Mouse (Mus musculus): ENCODE measurements around the gene Arhgef28.
"Not testable (repeated sequence)": the region's sequence is repeated elsewhere in the genome, so short reads cannot be mapped to it uniquely, and the experiment has no call there.

Gene Arhgef28

DNA sequence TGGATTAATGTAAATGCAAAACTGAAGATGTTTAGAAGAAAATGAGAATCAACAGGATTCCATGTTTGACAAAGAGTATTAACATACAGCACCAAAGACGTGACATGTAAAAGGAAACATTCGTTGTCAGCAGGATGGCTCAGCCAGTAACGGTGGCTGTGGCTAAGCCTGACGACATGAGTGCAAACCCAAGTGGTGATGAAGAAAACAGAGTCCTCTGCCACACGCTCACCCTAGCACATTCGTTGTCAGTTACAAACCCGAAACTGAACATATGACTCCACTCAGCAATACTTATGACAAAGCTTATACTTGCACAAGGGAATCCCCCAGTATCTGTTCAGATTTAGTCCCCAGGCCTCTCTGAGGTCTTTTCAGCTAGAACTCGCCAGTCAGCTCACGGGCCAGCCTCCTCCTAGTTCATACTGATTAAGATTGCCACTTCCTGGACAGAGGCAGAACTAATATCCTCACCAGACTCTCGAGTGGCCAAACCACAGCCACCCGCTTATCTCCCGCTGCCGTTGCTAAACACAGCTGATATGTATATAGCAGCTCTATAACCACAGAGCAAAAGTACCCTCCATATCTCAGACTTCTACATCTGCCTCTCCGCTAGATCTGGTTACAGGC lies 82.0 kb downstream of the Arhgef28 start:
- no peak for DNase-seq (ENCODE audit: low read depth, low spot score)

DNA sequence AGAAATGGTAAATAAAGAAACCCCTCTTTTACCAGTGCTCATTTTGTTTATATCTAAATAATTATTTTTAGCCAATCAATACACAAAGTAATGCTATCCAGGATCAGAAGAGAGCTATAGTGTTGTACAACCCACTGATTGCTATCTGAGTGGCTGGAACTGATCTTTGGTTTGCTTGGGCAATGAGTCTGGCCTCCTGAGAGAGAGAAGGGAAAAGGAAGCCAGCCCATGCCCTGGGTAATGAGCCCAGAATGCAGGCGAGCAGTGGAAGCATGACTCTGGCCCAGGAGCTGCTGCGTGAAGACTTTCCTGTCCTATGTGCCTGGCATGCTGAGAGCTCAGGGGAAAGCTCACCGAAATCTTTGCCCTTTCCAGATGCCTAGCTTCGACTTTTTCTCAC lies 83.5 kb downstream of the Arhgef28 start:
- no peak for DNase-seq (ENCODE audit: low read depth, low spot score)

DNA sequence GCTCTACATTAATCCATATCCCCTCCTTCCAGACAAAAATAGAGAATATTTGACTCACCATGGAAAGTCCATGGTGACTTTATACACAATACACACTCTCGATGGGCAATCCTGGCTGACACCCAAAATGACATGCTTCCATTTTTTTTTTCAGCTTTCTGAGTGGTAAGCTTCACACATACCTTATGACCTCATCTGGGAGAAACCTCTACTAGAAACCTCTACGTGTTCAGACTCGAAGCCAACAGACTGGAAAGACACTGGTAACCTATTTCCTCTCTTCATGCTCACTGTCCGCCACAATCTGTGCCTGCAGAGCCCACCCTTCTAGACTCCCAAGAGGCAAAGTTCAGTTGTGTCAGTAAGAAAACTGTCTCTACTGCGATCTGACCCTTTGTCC lies 84.2 kb downstream of the Arhgef28 start:
- no peak for DNase-seq (ENCODE audit: low read depth, low spot score)

DNA sequence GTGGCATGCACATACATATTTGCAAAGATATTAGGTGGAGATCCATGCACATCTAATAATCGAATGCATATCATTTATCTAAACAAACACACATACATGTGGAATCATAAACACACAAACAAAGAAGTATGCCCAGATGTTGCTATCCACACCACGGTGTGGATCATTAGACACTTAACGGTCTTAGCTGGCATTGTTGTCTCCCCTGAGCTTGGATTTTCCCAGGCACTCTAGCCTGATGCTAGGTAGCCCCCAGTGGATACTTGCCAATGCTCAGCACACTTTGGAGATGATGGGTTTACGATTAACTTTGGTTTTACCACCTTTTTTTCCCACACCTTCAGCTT lies 85.1 kb downstream of the Arhgef28 start:
- no peak for DNase-seq (ENCODE audit: low read depth, low spot score)

DNA sequence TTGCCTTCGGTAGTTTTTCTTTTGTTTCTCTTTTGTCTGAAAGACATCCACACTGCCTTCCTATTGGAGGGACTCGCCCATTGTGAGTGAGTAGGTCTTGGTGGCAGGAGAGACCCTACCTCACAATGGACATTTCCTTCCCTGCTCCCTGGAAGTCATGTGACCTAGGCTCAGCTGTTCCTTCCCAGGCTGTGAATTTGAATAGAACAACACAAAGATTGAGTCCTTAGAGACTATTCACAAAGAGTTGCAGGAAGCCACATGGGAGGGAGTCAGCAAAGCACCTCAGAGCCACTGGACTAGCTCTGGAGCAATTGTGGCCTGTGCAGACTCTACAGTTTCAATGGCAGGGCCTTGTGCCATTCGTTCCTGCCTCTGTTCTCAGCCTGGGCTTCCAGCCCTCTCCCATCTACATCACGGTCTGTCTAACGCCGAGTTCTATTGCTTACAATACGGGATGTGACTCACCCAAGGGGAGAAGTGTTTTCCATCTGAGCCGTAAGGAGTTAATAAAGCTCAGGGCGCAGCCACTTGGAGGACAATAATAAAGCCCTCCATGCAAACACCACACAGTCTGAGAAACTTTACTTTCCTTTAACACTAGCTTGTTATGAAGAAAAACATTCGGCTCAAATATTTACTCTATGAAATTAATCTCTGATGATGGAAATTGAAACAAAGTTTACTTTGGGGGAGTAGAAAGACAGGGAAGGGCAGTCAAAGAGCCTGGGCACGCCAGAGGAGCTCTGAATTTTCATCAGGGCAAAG lies 85.7 kb downstream of the Arhgef28 start:
- no peak for DNase-seq (ENCODE audit: low read depth, low spot score)

DNA sequence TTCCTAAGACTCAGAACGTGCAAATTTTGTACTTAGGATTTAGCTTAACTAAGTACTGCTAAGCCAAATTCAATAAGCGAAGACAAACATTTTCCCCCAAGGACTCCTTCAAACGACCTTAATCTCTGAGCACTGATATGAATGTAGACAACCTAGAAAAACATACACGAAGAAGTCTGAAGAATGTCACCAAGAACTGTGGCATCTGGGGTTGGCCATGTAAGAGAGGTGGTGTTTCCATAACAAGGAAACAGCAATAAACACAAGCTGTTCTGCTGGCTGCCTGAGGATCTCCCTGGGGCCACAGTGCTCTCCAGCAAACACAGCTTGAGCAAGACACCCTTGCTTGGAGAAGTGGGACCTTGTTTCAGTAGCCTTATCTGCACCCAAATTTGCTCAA lies 87.9 kb downstream of the Arhgef28 start:
- no peak for DNase-seq (ENCODE audit: low read depth, low spot score)

DNA sequence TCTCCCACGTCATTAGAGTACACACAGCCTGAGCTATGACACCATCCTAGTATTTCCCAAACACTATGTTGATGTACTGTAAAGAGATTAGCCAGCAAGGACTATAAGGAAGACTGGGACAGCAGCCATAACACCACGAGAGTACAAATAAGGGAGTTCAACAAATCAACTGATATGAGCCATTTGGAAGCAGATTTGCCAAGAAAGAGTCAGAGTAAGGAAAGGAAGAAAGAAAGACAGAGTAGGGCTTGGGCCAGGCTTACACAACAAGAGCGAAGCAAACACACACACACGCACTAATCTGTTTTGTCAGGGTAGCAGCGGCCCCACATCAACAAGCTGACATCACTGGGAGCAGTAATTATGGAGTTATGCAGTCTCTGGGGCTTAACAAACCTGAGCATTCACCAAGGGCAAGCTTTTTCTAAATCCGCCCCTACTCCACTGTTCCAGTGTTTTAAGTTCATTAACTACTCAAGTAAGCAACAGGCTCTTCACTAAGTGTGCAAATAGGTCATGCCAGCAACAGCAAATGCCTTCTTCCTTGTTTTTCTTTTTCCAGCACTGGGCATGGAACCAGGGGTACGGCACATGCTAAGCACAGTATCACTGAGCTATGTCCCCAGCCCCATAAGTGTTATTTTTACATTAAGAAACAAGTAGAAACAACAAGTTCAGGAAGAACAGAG lies 88.5 kb downstream of the Arhgef28 start:
- no peak for DNase-seq (ENCODE audit: low read depth, low spot score)

DNA sequence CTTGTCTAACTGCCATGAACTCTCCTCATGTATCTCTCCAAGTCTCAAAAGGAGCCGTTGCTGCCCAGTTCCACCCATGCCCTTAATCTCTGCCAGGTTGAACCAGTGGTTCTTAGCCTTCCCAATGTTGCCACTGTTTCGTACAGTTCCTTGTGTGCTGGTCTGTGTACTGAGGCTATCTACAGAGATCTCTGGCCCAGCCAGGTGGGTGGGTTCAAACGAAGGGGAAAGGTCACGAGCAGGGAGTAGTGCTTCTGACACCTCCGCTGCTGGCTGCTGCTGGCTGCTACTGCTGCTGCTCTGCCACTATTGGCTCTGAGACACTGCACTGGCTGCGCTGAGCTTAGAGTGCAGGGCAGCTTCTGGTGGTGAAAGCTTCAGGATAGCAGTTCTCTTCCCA lies 90.6 kb downstream of the Arhgef28 start:
- DNase-seq (ENCODE audit: low read depth, low spot score): no peak

DNA sequence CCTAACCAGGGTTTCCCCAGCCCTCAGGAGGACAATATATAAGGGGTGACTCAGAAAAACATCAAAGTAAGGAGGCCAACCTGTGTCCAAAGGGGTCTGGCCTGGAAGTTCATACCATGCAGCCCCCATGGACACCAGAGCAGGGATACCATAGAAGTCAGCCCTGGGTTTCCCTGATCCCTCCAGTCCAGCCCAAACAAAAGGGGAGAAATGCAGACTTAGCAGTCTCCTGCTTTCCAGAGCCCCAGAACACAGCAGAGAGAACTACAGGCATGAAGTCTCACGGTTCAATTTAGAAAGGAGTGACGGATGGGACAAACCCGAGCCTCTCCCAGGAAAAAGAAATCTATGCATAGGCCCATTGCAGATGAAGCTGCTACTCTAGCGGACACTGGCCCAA lies 91.2 kb downstream of the Arhgef28 start:
- no peak for DNase-seq (ENCODE audit: low read depth, low spot score)

DNA sequence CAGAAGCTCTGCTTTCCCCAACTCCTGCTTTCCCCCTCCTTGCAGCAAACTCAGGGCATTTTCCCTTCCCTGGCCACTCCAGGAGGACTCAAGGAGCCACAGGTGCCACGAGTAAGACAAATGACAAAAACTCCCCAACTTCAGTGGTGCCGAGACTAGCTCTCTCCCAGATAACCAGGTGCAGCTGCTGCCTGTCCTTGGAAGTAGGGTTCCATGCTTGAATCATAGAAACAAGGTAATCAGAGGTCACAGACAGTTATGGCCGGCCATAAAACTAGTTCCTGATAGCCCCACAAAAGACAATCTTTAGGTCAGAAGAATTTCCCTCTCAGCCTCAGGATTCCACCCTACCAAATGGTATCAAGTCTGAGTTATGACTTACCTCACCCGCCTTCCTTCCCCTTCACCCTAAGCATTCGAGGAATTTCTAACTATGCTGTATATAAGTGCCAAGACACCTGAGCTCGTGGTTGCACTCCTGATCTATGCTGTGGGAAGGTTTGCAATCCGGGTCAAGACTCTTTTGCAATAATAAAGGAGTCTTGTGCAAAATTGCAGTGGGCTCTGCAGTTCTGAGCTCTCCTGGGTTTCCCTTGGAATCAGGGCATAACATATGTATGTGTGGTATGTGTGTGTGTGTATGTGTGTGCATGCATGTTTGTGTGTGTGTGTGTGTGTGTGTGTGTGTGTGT lies 93.3 kb downstream of the Arhgef28 start:
- no peak for DNase-seq (ENCODE audit: low read depth, low spot score)

DNA sequence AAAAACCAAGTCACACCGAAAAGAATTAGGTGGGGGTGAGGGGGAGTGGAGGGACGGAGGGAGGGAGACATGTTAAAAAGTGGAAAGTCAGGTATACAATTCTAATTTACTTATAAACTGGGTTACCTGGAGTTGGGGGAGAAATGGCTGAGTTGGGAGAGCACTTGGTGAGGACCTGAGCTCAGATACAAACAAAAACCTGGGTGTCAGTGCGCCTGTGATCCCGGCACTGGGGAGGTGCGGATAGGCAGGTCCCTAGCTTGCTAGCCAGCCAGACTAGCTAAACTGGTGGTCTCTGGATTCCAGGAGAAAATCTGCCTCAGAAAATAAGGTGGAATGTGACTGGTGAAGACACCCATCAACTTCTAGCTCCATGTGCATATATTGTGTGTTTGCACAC lies 94.7 kb downstream of the Arhgef28 start:
- DNase-seq (ENCODE audit: low read depth, low spot score): no peak

DNA sequence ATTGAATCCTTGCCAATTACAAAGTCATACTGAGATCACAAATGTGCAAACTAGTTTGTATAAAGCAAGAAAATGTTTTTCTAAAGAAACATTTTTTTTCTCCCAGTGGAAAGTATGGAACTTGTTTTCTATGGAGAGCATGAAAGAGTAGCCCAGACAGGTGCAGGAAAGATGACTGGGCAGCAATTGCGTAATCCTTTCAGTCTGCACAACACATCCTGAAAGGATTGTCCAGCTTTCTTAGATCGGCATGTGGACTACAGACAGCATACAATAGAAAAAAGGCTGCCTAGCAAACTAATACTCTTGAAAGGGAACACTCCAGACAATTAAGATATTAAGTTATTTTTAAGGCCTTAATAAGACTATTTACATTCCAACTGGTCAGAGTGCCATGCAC lies 95.2 kb downstream of the Arhgef28 start:
- no peak for DNase-seq (ENCODE audit: low read depth, low spot score)

DNA sequence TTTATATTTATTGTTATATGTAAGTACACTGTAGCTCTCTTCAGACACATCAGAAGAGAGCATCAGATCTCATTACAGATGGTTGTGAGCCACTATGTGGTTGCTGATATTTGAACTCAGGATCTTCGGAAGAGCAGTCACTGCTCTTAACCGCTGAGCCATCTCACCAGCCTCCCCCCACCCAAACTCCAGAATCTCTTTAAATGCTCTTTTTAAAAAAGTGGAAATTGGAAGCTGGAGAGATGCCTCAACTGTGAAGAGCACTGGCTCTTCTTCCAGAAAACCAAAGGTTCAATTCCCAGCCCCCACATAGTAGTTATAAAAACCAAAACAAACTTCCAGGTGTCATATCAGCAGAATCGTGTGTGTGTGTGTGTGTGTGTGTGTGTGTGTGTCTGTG lies 97.8 kb downstream of the Arhgef28 start:
- not testable (repeated sequence) for DNase-seq (ENCODE audit: low read depth, low spot score)

DNA sequence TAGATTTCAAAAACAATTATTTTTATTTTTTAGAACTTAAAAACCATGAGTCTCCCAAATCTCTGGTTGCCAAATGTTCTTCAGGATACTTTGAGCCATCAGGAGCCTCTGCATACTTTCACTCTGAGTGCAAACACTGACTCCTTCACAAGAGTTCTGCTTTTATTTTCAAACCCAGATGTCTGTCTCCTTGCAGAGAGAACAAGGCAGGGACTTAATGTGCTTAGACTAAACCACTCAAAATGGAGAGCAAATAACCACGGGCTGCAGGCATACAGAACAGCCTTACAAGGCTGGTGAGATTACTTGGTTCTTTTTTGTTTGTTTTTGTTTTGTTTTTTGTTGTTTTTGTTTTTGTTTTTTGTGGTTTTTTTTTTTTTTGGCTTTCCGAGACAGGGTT lies 98.6 kb downstream of the Arhgef28 start:
- DNase-seq (ENCODE audit: low read depth, low spot score): no peak

DNA sequence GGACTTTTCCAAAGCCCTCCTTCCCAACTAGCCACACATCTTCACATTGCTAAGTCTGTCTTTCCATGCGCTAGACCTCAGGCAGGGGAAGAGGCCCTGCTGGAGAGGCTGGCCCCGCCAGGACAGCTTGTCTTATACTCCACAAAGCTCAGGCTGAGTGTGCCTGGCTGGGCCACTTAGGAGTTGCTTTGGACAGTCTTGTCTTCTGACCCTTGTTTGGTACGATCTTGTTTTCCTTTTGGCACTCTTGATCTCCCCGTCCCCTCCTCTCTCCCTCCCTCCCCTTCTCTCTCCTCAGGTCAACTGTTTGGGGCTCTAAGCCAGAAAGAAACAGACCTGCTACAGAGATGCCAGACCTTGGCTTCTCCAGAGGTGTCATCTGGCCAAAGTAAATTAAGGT lies 110.3 kb downstream of the Arhgef28 start:
- no peak for DNase-seq (ENCODE audit: low read depth, low spot score)

DNA sequence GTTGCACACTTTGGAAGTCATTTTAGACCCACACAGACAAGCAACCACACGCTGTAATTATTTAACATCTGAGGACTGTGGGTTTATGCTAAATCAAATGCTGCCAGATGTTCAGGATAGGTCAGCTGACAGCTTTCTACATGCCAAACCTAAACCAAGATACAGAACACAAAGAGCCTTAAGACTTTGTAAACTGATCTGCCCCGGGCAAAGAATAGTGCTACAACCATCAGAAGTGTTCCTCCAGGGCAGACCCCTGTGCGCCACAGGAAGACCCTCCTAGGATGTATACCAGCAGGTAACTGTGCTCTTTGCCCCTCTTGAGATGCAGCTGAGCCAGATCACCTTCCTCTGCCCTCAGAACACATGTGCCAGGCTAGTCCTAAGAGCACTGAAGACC lies 111.9 kb downstream of the Arhgef28 start:
- DNase-seq (ENCODE audit: low read depth, low spot score): no peak

DNA sequence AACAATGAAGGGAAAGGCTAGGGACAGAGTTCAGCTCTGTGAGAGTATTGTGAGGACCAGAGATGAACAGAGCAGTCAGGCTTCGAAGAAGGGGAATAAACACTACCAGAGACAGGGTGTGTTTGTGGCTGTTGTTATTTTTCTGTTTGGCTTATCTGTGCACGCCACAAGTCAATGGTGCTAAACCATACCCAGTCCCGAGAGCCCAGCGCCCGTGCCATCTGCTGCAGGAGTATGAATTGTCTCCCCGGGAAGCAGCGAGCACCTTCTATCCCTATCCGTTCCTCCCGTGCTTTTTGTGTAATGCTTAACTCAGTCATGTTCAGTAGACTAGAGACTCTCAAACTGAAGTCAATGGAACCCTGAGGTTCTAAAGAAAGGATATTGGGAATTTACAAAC lies 112.8 kb downstream of the Arhgef28 start:
- DNase-seq (ENCODE audit: low read depth, low spot score): no peak

DNA sequence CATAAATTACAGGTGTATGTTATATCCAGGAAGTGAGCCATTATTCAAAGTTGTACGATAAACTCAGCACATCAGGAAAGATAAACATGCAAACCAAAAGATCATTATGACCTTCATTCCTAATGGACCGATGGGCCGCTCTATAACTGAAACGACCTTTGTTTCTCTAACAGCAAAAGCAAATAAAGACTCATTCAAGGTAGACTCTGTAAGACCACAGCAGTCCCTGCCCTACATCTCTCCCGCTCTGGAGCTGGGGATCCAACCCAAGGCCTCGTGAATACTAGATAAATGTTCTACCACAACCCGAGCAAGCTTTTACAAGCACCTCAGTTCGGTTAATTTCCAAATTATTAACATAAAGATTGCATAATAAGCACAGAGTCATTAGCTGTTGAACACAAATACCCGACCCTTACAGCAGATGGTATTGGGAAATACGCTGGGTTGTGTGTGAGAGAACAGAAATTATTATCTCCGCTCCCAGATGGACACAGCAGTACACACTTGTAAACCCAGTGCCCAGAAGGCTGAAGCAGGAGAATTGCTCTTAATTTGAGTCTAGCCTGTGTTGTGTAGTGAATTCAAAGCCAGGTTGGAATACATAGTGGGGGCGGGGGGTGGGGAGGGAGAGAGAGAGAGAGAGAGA lies 113.8 kb downstream of the Arhgef28 start:
- DNase-seq (ENCODE audit: low read depth, low spot score): no peak

DNA sequence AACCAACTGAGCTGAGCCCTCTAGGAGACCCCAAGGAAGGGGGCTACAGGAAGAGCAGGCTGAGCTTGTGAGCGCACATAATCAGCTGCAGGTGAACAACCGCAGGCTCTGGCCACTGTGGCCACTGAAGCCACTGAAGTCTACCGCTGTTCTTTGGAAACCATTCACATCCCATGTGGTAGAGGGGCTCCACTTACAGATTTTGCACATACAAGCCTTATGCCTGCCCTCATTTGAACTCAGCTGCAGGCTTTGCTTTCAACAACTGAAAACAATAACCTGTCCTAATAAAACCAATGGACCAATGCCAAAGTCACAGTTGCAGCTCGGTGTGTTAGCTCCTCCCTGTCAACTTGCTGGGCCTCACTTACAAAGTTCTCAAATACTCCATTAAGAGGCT lies 126.6 kb downstream of the Arhgef28 start:
- DNase-seq (ENCODE audit: low read depth, low spot score): no peak

DNA sequence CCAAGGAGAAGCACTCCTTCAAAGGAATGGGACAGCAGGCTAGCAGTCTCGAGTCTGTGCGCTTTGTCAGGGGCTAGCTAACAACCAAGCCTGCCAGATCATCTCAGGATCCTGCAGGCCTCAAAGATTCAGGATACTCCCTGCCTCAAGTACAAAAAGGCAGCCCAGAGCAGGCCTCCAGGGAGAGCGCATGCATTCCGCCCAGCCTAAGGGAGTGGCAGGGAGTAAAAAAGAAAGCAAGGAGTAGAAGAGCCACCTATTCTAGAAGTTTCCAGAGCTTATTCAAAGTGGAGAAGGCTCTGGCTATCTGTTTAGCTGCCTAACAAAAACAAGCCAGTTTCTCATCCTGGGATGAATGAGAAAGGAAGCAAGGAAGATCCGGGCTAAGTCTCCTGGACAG lies 128.0 kb downstream of the Arhgef28 start:
- DNase-seq (ENCODE audit: low read depth, low spot score): no peak

DNA sequence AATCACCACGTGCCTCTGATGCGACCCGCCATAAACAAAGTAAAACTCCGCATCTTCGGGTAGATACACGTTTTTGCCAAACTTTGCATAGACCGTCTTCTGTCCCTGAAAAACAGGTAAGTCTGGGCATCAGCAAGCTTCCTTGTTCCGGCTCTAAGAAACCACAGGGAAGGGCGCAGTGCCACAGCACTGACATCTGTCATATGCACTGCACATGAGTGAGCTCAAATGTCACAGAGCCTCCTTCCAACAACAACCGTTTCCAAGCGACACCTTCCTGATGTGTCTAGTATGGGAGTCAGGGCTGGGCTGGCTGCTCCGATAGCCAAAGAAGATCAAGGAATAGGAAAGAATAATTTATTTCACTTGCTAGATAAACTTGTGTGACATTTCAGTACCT lies 129.0 kb downstream of the Arhgef28 start:
- no peak for DNase-seq (ENCODE audit: low read depth, low spot score)

DNA sequence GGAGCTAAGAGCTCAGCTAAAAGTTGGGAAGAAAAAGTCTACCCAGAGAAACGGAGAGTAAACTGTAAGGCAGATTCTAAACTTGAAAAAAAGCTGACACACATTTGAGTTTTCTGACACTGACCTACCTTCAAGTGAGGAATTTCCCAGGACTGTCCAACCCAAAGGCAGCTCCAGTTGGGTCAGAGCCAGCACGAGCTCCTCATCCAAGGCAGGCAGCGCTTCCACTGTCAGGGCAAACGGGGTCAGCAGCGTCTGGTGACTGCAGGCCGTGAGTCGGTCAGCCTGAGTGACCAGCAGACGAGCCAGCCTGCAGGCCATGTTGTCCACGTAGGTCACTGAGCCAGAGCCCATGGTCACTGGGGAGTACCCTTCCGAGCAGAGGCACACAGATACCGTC lies 131.4 kb downstream of the Arhgef28 start:
- no peak for DNase-seq (ENCODE audit: low read depth, low spot score)
